Mouse (Mus musculus) thymus, adult 2 months (tissue): ENCODE results near the gene Fgfr2.

Experiments
- CTCF ChIP-seq: fragments of 200-500 bp; IDR thresholded peaks from 2 replicates; pipeline ENCODE4 v1.5.1; 2012; ENCODE audit warnings: mild to moderate bottlenecking, control low read depth, low read length, moderate library complexity, borderline replicate concordance; ENCODE audit not compliant: control insufficient read depth, poor library complexity, insufficient read depth; ENCODE audit errors: extremely low read depth
- POLR2A ChIP-seq: fragments of 200-500 bp; IDR thresholded peaks from 2 replicates; pipeline ENCODE4 v1.6.1; 2012; ENCODE audit warnings: mild to moderate bottlenecking, low read length, control low read depth, moderate library complexity; ENCODE audit not compliant: control insufficient read depth, poor library complexity, insufficient read depth; ENCODE audit errors: extremely low read depth

- TF ChIP-seq CTCF (no peak), POLR2A (no peak)
Measured at GRCm38 (mm10) chr7:131167771-131168170, 1955.4 kb downstream of the Fgfr2 start.
